Mouse (Mus musculus) stomach, postnatal 0 days (tissue): ENCODE data around the gene Itfg2. TPM values are rescaled to one million over a fixed set of nuclear protein-coding genes. Genes with fewer than 3 reads are reported as not detected.

Experiments
- ATAC-seq: fragments of 200-750 bp; cut with Nextera tagmentation; 2 replicates; pipeline ENCODE4 v1.8.0; 2017; ENCODE audit not compliant: low FRiP score, low TSS enrichment
- DNase-seq: peaks from one replicate; pipeline ENCODE4 v3.0.0-alpha.2; 2016; ENCODE audit warnings: low spot score
- H3K27ac ChIP-seq: fragments of 300-500 bp; sonication (generic); replicated peaks from 2 replicates; pipeline ENCODE4 v1.5.1; 2014; ENCODE audit warnings: mild to moderate bottlenecking, control low read depth
- H3K27me3 ChIP-seq: fragments of 300-500 bp; sonication (generic); 2 replicates; pipeline ENCODE4 v1.6.1; 2014; ENCODE audit warnings: low read length; ENCODE audit not compliant: control insufficient read depth, insufficient read depth
- H3K36me3 ChIP-seq: fragments of 300-500 bp; sonication (generic); 2 replicates; pipeline ENCODE4 v1.6.1; 2014; ENCODE audit warnings: low read length, mixed read lengths; ENCODE audit not compliant: control insufficient read depth, insufficient read depth
- H3K4me1 ChIP-seq: fragments of 300-500 bp; sonication (generic); replicated peaks from 2 replicates; pipeline ENCODE4 v1.6.1; 2014; ENCODE audit warnings: antibody characterized with exemption; ENCODE audit not compliant: control insufficient read depth, insufficient read depth
- H3K4me2 ChIP-seq: fragments of 300-500 bp; sonication (generic); replicated peaks from 2 replicates; pipeline ENCODE4 v1.6.1; 2014; ENCODE audit warnings: low read depth, mild to moderate bottlenecking, control low read depth, moderate library complexity
- H3K4me3 ChIP-seq: fragments of 300-500 bp; sonication (generic); 2 replicates; pipeline ENCODE4 v1.5.1; 2014; ENCODE audit warnings: low read depth, low read length, control low read depth
- H3K9ac ChIP-seq: fragments of 300-500 bp; sonication (generic); 2 replicates; pipeline ENCODE4 v1.6.1; 2014; ENCODE audit warnings: mild to moderate bottlenecking, low read length, control low read depth, mixed read lengths
- H3K9me3 ChIP-seq: fragments of 300-500 bp; sonication (generic); 2 replicates; pipeline ENCODE4 v1.6.1; 2016; ENCODE audit warnings: low read length; ENCODE audit not compliant: control insufficient read depth
- CTCF ChIP-seq: IDR thresholded peaks from 2 replicates; pipeline ENCODE4 v1.5.1; 2016; ENCODE audit warnings: antibody characterized with exemption, low read depth, mild to moderate bottlenecking, moderate library complexity
- EP300 ChIP-seq: optimal IDR thresholded peaks from 2 replicates; pipeline ENCODE3; 2016; ENCODE audit warnings: antibody characterized with exemption
- WGBS: fragments of 180-500 bp; shearing (Covaris S2); extraction: QIAGEN DNeasy Blood & Tissue Kit; methylation state at CpG from one replicate; pipeline ENCODE4 v1.1.7; 2014; 5-methylcytosine and 5-hydroxymethylcytosine counted together
- polyA plus RNA-seq: library from polyadenylated mRNA; unstranded; fragments of >200 nt; fragmentation: Nextera tagmentation; extraction: Ambion mirVana; gene quantifications from 2 replicates; pipeline ENCODE4 v1.2.1, GENCODE M21; 2015

The Itfg2 gene
- polyA plus RNA-seq, 1 experiment from 2014 or later: 14.8 TPM

DNA sequence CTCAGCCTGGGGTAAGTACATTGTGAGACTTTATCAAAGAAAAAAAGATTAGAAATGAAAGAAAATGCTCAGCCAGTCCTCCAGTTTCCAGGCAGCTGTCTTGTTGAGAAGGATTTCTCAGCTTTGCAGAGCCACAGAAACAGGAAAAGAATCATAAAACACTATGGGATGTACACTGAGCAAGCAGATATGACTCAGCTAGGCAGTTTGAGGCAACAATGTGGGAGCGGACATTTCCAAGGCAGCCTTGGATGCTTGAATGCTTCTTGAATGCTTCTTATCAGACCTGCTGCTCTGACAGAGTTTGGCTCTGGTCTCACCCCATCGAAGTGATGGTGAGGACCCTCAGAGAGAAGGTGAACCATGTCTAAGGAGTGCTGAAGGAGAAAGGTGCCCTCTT, 3.7 kb downstream of the Itfg2 start:
- H3K4me1 ChIP-seq: no peaks in the 10 kb centered on the region
- no peak overlapping the region for H3K4me3 ChIP-seq
- H3K9ac ChIP-seq: no peak overlapping the region
- DNase-seq: no peak
- no peak for ATAC-seq
- no peaks in the 10 kb centered on the region for H3K36me3 ChIP-seq
- no peaks in the 10 kb centered on the region for H3K27me3 ChIP-seq
- TF ChIP-seq EP300 (no peak), CTCF (no peak)
- 79% methylated on average over 2 of the region's 2 CpGs for WGBS
- H3K4me2 ChIP-seq: no peak overlapping the region
- no peaks in the 10 kb centered on the region for H3K9me3 ChIP-seq
- H3K27ac ChIP-seq: no peak overlapping the region

DNA sequence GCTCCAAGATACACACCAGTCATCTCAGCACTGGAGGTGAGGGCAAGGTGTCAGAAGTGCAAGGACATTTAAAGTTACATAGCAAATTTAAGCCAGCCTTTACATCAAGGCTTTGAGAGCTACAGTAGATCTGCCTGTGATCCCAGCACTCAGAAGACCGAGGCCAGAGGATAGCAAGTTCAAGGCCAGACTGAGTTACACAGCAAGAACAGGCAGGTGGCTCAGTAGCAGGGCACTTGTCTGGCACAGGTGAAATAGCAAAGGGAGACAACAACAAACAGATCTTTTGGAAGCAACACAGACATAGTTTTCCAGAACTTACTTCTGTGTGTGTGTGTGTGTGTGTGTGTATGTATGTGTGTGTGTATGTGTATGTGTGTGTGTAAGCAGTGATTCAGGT, 6.7 kb downstream of the Itfg2 start:
- TF ChIP-seq EP300 (no peak), CTCF (no peak)
- WGBS: 85% methylated on average over 1 of the region's 1 CpGs
- Histone ChIP-seq H3K9me3 (no peaks in the 10 kb centered on the region), H3K9ac (no peak overlapping the region), H3K4me1 (no peaks in the 10 kb centered on the region), H3K4me3 (no peak overlapping the region), H3K27ac (no peak overlapping the region), H3K27me3 (no peaks in the 10 kb centered on the region), H3K4me2 (no peak overlapping the region), H3K36me3 (no peaks in the 10 kb centered on the region)
- ATAC-seq (no peak), DNase-seq (no peak)

DNA sequence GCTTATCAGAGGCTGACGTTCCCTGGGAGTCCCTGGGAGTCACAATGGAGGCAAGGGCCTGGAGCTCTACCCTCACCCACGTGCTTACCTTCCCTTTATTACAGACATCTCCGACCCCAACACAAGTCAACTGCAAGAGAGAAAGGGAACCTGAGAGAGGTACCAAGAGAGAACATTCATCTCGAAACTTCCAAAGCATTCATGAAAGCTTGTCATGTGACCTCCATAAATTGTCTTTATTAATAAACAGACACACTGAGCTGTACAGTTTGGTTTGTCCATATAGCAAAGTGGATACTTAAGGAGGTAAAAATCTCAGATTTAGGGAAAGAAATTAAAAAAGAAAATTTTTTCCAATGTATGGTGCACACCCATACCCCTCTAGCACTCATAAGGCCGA, 8.6 kb downstream of the Itfg2 start:
- H3K9ac ChIP-seq: no peak overlapping the region
- H3K27ac ChIP-seq: no peak overlapping the region
- no peak overlapping the region for H3K4me3 ChIP-seq
- ATAC-seq (no peak), DNase-seq (no peak)
- H3K36me3 ChIP-seq: peaks cover 9% of the 10 kb centered on the region; the same call in 1 of the 2 replicates
- H3K4me1 ChIP-seq: no peaks in the 10 kb centered on the region
- no peak overlapping the region for H3K4me2 ChIP-seq
- 84% methylated on average over 5 of the region's 5 CpGs for WGBS
- H3K27me3 ChIP-seq: no peaks in the 10 kb centered on the region
- TF ChIP-seq EP300 (no peak), CTCF (no peak)
- no peaks in the 10 kb centered on the region for H3K9me3 ChIP-seq

DNA sequence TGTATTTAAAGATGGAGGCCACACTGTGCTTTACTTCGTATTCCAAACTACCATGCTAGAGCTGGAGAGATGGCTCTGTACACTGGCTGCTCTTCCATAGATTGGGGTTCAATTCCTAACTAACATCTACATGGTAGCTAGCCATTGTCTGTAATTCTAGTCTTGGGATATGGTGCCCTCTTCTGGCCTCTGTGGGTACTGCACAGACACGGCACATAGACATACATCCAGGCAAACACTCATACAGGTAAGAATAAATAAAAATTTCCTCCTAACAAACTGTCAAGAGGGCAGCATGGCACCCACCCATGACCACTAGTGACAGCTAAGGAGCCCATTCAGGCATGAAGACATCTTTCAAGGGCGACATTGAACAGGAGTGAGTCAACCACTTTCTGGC, 13.6 kb downstream of the Itfg2 start:
- 15% methylated on average over 3 of the region's 3 CpGs for WGBS

DNA sequence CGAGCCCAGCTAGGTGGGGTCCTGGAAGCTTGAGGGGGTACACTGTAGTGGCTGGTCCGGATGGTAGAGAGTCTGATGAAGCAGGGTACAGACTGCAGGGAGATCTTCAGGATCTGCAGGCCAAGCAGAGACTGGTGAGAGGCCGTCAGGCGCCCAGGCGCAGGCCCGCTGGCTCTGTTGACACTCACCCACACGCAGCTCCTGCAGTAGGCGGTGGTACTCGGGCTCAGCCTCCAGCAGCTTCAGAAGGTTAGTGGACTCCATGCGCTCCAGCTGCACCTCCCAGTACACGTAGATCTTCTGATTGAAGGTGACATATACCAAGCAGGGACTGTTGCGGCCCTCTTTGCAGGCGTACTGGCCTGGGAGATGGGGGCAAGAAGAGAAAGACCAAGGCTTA, 14.4 kb downstream of the Itfg2 start:
- Histone ChIP-seq H3K9ac (no peak overlapping the region), H3K27me3 (no peaks in the 10 kb centered on the region), H3K9me3 (no peaks in the 10 kb centered on the region), H3K27ac (no peak overlapping the region), H3K4me2 (no peak overlapping the region), H3K4me3 (no peak overlapping the region), H3K36me3 (peaks cover 19% of the 10 kb centered on the region), H3K4me1 (no peaks in the 10 kb centered on the region)
- no peak for DNase-seq
- peak; percentile 22; the same call in 1 of the 2 replicates for ATAC-seq
- no peak for TF ChIP-seq EP300
- TF ChIP-seq CTCF: no peak
- WGBS: 94% methylated on average over 13 of the region's 13 CpGs

More for the DNA sequence above, 13.6 kb downstream of the Itfg2 start:
- peak; percentile 80 for DNase-seq
- Histone ChIP-seq H3K4me1 (no peaks in the 10 kb centered on the region), H3K9me3 (no peaks in the 10 kb centered on the region), H3K4me3 (no peak overlapping the region), H3K9ac (no peak overlapping the region), H3K36me3 (peaks cover 19% of the 10 kb centered on the region), H3K27me3 (no peaks in the 10 kb centered on the region), H3K27ac (no peak overlapping the region), H3K4me2 (no peak overlapping the region)
- TF ChIP-seq EP300 (no peak), CTCF (peak; percentile 94)
- 0 out of 2 replicates have a peak, but pooled peaks have one; percentile 41 for ATAC-seq

DNA sequence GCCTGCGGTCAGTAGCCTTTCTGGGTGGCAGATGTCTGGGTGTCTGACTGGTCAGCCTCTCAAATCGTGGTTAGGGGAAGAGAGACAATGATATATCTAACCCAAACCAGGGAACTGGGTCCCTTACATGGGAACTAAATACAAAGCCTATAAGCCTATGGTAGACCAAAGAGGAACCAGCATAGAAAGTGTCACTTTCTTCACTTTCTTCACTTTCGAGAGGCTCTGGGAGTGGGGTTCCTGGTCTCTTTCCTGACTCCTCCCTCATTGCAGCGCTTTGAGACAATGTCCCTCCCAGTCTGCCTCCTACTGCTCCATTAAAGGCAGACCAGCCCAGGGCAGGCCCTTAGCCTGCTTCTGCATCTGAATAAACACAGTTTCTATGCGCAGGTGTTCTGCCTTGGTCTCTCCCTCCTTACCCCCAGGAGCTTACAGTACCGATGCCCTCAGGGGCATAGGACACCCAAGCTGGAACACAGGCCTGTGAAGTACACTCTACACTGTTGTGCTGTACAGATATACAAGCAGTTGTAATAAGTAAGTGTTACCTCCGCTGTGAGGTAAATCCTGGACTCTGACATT, 16.1 kb downstream of the Itfg2 start:
- Histone ChIP-seq H3K9me3 (no peaks in the 10 kb centered on the region), H3K4me1 (no peaks in the 10 kb centered on the region), H3K9ac (no peak overlapping the region), H3K27me3 (no peaks in the 10 kb centered on the region), H3K4me3 (no peak overlapping the region), H3K27ac (no peak overlapping the region), H3K4me2 (no peak overlapping the region), H3K36me3 (peaks cover 19% of the 10 kb centered on the region)
- no peak for ATAC-seq
- no peak for DNase-seq
- no peak for TF ChIP-seq CTCF
- no peak for TF ChIP-seq EP300
- WGBS: 88% methylated on average over 7 of the region's 7 CpGs
